Mouse (Mus musculus) urinary bladder, adult 2 months (tissue): ENCODE data around the gene Them7. TPM values are rescaled to one million over a fixed set of nuclear protein-coding genes. Genes with fewer than 3 reads are reported as not detected.

Experiments
- DNase-seq: peaks from one replicate; pipeline ENCODE4 v3.0.0; 2022; ENCODE audit warnings: low spot score
- polyA plus RNA-seq: library from polyadenylated mRNA; depleted of rRNA; stranded (reverse); fragments of >200 nt; gene quantifications from 2 replicates; pipeline ENCODE4 v1.2.3, GENCODE M21; 2012; rRNA removed

Them7 gene
- polyA plus RNA-seq: 0.09 and 0.11 TPM in 2 replicates

GRCm38 (mm10) chr2:105224134-105224986 lies at the start of gene Them7:
Gene Them7, plus strand, starts transcription at chr2:105224320.
- no peak for DNase-seq

GRCm38 (mm10) chr2:105178871-105179270 lies 45.2 kb upstream of the Them7 start:
- no peak for DNase-seq

- no peak for DNase-seq
Observed at GRCm38 (mm10) chr2:105182501-105182900, 41.6 kb upstream of the Them7 start.

- no peak for DNase-seq
Observed at GRCm38 (mm10) chr2:105185140-105185539, 39.0 kb upstream of the Them7 start.

- no peak for DNase-seq
Observed at GRCm38 (mm10) chr2:105185768-105186529, 38.2 kb upstream of the Them7 start.

GRCm38 (mm10) chr2:105186591-105186990 lies 37.5 kb upstream of the Them7 start:
- DNase-seq: no peak

GRCm38 (mm10) chr2:105188182-105188581 lies 35.9 kb upstream of the Them7 start:
- no peak for DNase-seq

- no peak for DNase-seq
Observed at GRCm38 (mm10) chr2:105189352-105189751, 34.8 kb upstream of the Them7 start.

GRCm38 (mm10) chr2:105200152-105200551 lies 24.0 kb upstream of the Them7 start:
- no peak for DNase-seq

GRCm38 (mm10) chr2:105206563-105207174 lies 17.5 kb upstream of the Them7 start:
- DNase-seq: no peak

GRCm38 (mm10) chr2:105212839-105213238 lies 11.3 kb upstream of the Them7 start:
- no peak for DNase-seq

GRCm38 (mm10) chr2:105215914-105216313 lies 8.2 kb upstream of the Them7 start:
- DNase-seq: no peak

GRCm38 (mm10) chr2:105219229-105219628 lies 4.9 kb upstream of the Them7 start:
- no peak for DNase-seq

GRCm38 (mm10) chr2:105219664-105220063 lies 4.5 kb upstream of the Them7 start:
- DNase-seq: no peak

- DNase-seq: no peak
Observed at GRCm38 (mm10) chr2:105220738-105221303, 3.3 kb upstream of the Them7 start.

GRCm38 (mm10) chr2:105223606-105224005 lies 514 bp upstream of the Them7 start:
- no peak for DNase-seq

GRCm38 (mm10) chr2:105224987-105225375 lies 861 bp downstream of the Them7 start:
- no peak for DNase-seq

- DNase-seq: no peak
Observed at GRCm38 (mm10) chr2:105226297-105226958, 2.3 kb downstream of the Them7 start.

GRCm38 (mm10) chr2:105228416-105228815 lies 4.3 kb downstream of the Them7 start:
- no peak for DNase-seq

GRCm38 (mm10) chr2:105230333-105230732 lies 6.2 kb downstream of the Them7 start:
- DNase-seq: no peak

GRCm38 (mm10) chr2:105232386-105232785 lies 8.3 kb downstream of the Them7 start:
- no peak for DNase-seq

GRCm38 (mm10) chr2:105234278-105234677 lies 10.2 kb downstream of the Them7 start:
- no peak for DNase-seq
